Mouse (Mus musculus): ENCODE measurements around the gene Flnb.
A peak's percentile ranks its signal among the peaks of the same experiment; 100 is the strongest.

Gene Flnb

DNA sequence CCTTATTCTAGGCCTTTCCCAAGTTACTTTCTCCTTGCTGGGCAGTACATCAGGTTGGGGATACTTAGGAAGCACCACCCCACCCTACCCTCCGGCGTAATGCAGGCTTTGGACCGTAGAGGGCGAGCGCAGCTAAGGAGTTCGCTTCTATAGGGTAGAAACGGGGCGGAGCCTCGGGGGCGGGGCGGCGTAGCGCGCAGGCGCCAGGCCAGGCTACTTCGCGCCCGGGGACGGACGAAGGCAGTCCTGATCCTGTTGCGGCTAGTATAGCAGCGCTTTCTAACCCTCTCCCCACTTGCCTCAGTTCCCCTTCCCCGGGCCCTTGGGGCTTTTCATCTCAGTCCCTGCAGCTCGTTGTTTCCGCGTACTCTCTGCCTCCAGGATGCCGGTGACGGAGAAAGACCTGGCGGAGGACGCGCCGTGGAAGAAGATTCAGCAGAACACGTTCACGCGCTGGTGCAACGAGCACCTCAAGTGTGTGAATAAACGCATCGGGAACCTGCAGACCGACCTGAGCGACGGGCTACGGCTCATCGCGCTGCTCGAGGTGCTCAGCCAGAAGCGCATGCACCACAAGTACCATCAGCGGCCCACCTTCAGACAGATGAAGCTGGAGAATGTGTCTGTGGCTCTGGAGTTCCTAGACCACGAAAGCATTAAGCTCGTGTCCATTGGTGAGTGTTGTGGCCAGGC is at the start of gene Flnb:
TSS of gene Flnb (plus strand) at position 188 of the 693 bp plus-strand sequence.
- DNase-seq (ENCODE audit: inconsistent age in 2 of 2, low spot score in 1 of 2), result peak; percentile 96 to 99

GRCm38 (mm10) chr14:7773714-7774389 is 43.9 kb upstream of the Flnb start:
- peak; percentile 41 to 70 for DNase-seq (ENCODE audit: inconsistent age in 2 of 2, low spot score in 1 of 2)

GRCm38 (mm10) chr14:7786073-7786472 is 31.7 kb upstream of the Flnb start:
- DNase-seq (ENCODE audit: inconsistent age in 2 of 2, low spot score in 1 of 2), result no peak

DNA sequence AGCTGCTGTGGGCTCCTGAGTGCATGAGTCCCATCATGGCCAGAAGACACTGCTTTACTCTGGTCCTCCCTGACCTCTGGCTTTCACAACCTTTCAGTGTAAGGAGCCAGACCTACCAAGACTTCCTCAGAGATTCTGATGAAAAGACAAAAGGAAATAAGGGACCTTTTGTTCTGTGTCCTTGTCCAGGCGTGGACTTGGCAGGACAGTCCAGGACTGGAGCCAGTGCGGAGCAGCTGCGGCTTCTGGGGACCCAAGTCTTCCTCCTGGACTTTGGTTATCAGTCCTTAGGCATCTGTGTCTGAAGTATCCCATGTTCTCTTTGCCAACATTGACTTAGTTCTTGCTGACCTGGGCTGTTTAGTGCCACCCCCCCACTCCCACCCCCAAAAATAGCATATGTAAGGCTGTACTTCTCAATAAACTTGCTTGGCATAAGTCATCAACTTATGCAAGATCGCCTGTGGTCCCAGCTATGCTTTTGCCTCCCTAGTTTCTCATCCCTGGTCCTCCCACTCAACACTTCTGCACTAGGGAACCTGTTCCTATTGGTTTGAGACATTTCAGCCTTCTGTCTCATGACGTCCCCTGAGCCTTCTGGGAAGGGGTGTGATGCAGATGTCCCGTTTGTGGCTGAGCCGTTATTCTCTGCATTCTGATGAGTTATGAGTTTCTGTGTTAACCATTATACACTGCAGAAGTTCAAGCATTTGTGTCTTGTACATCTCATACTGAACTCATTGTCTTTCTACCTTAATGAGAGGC is 28.3 kb upstream of the Flnb start:
- no peak for DNase-seq (ENCODE audit: inconsistent age in 2 of 2, low spot score in 1 of 2)

- DNase-seq (ENCODE audit: inconsistent age in 2 of 2, low spot score in 1 of 2), result no peak
These were observed 26.7 kb upstream of the Flnb start for GRCm38 (mm10) chr14:7791061-7791531.

- peak; percentile 87 to 92 for DNase-seq (ENCODE audit: inconsistent age in 2 of 2, low spot score in 1 of 2)
These were observed 26.1 kb upstream of the Flnb start, which contains the start of gene Gm26661 for GRCm38 (mm10) chr14:7791532-7792159. Gene Gm26661, plus strand, starts transcription at chr14:7791587.

DNA sequence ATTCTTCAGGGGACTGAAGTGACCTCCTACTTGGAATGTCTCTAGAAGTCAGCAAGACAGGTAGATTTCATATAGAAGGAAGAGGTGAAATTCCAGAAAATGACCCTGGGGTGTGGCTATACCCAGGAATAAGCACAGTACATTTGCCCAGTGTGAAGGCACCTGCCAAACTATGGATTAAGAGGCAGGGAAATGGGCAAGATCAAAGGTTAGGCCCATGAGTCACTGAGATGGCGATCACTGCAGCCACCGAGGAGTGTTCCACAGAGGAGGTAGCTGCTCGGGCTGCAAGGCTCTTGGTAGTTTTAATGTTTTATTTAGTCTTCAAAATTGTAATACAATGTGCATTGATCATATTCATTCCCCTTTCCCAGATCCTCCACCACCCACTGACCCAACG is 21.8 kb upstream of the Flnb start:
- no peak for DNase-seq (ENCODE audit: inconsistent age in 2 of 2, low spot score in 1 of 2)

DNA sequence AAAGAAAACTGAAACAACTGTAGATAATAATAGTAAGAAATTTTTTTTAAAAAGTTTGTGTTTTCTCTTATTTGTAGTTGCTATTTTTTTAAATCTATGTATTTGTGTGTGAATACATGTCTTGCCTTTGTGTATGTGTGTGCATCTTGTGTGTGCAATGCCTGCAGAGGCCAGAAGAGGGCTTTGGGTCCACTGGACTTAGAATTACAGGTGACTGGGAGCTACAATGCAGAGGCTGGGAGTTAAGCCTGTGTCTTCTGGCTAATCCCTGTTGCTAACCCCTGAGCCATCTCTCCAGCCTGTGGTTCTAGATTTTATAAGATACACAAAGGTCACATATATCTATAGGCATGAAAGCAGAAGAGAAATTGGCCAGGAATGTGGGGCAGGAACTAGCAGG is 17.1 kb upstream of the Flnb start:
- DNase-seq (ENCODE audit: inconsistent age in 2 of 2, low spot score in 1 of 2), result no peak

DNA sequence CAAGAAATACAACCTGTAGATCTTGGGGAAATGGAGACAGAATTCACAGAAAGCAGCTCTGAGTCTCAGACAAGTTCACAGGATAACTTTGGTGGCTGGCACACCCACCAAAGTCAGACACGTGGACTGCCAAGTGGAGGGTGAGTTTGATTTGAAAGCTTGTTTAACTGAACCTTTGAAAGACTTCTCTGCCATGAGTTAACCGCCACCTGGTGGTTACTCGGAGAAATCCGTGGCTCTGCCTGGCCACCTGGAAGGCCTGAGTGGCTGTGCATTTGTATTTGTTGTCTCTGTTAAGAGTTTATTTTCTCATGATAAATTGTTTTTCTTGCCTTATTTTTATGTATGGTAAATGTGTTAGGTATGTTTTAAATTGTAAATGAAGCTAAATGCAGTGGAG is 15.9 kb upstream of the Flnb start:
- peak; percentile 40 to 75 for DNase-seq (ENCODE audit: inconsistent age in 2 of 2, low spot score in 1 of 2)

DNA sequence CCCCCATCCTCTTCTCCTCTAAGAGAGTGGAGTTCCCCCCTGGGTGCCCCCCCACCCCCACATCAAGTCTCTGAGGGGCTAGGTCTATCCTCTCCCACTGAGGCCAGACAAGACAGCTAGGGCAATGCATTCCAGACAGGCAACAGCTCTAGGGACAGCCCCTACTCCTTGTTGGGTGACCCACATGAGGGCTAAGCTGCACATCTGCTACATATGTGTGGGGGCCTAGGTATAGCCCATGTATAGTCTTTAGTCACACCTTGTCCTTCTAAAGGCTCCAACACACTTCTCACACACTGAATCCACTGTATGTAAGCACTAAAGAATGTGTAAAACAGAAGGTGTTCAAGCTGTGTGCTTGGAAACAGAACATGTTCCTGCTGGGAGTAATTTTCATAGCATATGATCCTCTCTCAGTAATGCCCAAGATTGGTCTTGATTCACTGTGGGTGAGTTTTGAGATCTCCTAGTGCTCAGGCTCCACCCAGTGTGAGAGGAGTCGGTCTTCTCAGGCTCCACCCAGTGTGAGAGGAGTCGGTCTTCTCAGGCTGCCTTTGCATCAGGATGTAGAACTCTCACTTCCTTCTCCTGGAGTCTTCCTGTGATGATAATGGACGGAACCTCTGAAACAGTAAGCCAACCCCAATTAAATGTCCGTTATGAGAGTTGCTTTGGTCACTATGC is 13.7 kb upstream of the Flnb start:
- no peak for DNase-seq (ENCODE audit: inconsistent age in 2 of 2, low spot score in 1 of 2)

- DNase-seq (ENCODE audit: inconsistent age in 2 of 2, low spot score in 1 of 2), result no peak
These were observed 13.2 kb upstream of the Flnb start for GRCm38 (mm10) chr14:7804558-7804905.

DNA sequence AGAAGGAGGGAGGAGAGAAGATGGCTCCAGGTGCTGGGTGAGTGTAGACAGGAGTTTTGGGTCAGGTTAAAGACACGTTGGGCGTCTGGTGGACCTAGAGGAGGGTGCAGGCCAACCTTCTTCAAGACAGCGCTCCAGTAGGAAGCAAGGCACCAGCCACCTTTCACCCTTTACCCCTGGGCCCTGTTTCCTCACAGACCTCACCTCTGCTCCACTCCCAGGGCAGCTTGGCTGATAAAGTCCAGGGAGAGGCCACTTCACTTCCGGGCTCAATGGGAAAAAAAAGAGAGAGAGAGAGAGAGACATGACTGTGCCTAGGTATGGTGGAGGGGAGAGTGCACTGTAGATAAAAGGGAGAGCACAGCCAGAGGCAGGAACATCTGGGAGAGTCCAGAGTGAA is 10.0 kb upstream of the Flnb start:
- DNase-seq (ENCODE audit: inconsistent age in 2 of 2, low spot score in 1 of 2), result peak in 1 of 2 experiments; percentile 27

- peak in 1 of 2 experiments; percentile 34 for DNase-seq (ENCODE audit: inconsistent age in 2 of 2, low spot score in 1 of 2)
These were observed 9.2 kb upstream of the Flnb start for GRCm38 (mm10) chr14:7808501-7808981.

DNA sequence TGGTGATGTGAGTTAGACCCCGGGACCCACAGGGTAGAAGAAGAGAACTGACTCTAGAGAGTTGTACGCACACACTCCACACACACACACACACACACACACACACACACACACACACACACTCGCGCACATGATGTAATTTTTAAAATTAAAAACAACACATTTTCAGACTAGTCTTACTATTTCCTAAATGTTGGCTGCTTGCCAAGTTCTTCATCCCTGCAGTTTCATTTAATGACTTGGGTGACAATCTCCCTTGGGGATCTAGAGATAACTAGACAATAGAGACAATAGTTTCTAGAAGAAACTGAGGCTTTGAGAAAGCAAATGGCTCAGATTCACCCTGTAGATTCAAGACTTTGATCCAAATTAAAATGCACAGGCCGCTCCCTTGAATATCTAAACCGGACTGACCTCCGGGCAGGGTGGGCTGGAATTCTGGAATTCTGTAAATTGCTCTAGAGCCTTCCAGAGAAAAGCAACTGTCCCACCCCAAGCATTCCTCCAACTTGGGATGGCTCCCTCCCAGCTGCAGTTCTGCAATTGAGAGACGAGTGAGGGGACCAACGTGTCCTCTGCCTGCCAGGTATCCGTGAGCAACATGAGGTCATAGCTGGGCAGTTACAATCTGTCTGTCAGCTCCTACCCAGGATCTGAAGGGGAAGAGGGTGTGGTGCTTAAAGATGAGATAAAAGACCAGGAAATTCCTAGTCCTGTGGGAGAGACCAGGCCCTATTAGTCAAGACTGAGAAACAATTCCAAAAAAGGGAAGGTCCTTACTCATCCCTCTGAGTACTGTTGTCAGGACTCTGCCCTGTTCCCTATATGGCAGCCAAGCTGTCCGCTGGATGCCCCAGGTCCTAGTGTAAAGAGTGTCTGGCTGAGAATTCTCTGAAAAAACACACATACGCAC is 8.5 kb upstream of the Flnb start:
- DNase-seq (ENCODE audit: inconsistent age in 2 of 2, low spot score in 1 of 2), result peak in 1 of 2 experiments; percentile 26

- DNase-seq (ENCODE audit: inconsistent age in 2 of 2, low spot score in 1 of 2), result peak; percentile 58 to 78
These were observed 835 bp downstream of the Flnb start for GRCm38 (mm10) chr14:7818463-7819121.

GRCm38 (mm10) chr14:7819446-7819845 is 1.7 kb downstream of the Flnb start:
- no peak for DNase-seq (ENCODE audit: inconsistent age in 2 of 2, low spot score in 1 of 2)

DNA sequence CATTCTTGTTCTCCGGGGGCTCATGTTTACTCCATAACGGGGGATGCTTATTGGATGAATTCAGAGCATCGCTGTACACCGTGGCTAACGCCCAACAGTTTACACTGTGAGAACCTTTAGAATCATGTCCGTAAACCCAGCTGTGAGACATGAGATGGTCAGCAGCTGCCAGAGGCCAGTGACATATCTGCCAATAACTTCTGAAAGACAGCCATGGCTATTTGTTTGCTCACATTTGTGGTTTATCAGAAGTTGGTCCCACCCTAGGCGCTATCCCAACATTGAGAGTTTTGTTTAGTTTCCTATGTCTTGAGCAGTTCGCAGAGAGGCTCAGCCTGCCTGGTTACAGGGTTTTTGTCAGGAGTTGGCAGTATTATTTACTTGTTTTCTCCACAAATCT is 3.6 kb downstream of the Flnb start:
- peak in 1 of 2 experiments; percentile 25 for DNase-seq (ENCODE audit: inconsistent age in 2 of 2, low spot score in 1 of 2)

- no peak for DNase-seq (ENCODE audit: inconsistent age in 2 of 2, low spot score in 1 of 2)
These were observed 4.9 kb downstream of the Flnb start for GRCm38 (mm10) chr14:7822693-7823092.

Measured in adrenal gland, adult (tissue).